Mouse (Mus musculus) urinary bladder, adult 2 months (tissue): ENCODE results near the gene Etv3. TPM values are rescaled to one million over a fixed set of nuclear protein-coding genes. Genes with fewer than 3 reads are reported as not detected.

Source experiments
- DNase-seq: peaks from one replicate; pipeline ENCODE4 v3.0.0; 2022; ENCODE audit warnings: low spot score
- polyA plus RNA-seq: library from polyadenylated mRNA; depleted of rRNA; stranded (reverse); fragments of >200 nt; gene quantifications from 2 replicates; pipeline ENCODE4 v1.2.3, GENCODE M21; 2012; rRNA removed

The Etv3 gene
- polyA plus RNA-seq, 1 experiment, result 18.1 TPM

- DNase-seq, result no peak
These were observed 31.6 kb downstream of the Etv3 start for GRCm38 (mm10) chr3:87556668-87557278.

GRCm38 (mm10) chr3:87560156-87560555, 34.9 kb downstream of the Etv3 start:
- peak; percentile 24 for DNase-seq

- DNase-seq, result no peak
These were observed 36.2 kb downstream of the Etv3 start for GRCm38 (mm10) chr3:87561434-87561833.

- DNase-seq, result peak; percentile 78
These were observed 37.2 kb downstream of the Etv3 start for GRCm38 (mm10) chr3:87562370-87562769.

GRCm38 (mm10) chr3:87563466-87563865, 38.3 kb downstream of the Etv3 start:
- DNase-seq, result no peak

- no peak for DNase-seq
These were observed 40.4 kb downstream of the Etv3 start for GRCm38 (mm10) chr3:87565623-87566022.

- peak; percentile 39 for DNase-seq
These were observed 40.9 kb downstream of the Etv3 start for GRCm38 (mm10) chr3:87566066-87566465.

- no peak for DNase-seq
These were observed 42.3 kb downstream of the Etv3 start for GRCm38 (mm10) chr3:87567497-87567896.

GRCm38 (mm10) chr3:87568681-87569080, 43.5 kb downstream of the Etv3 start:
- no peak for DNase-seq

- no peak for DNase-seq
These were observed 50.6 kb downstream of the Etv3 start for GRCm38 (mm10) chr3:87575766-87576165.

GRCm38 (mm10) chr3:87582259-87582658, 57.1 kb downstream of the Etv3 start:
- no peak for DNase-seq

Other genes with a start within 250 kb of the Etv3 start
- gene Cd5l, start 167.5 kb upstream of the Etv3 start, polyA plus RNA-seq, result 0.11 and 0.24 TPM in 2 replicates
- gene Fcrl1, start 149.0 kb upstream of the Etv3 start, polyA plus RNA-seq, result 0.15 and 0.23 TPM in 2 replicates
- not detected in 2 replicates for gene Fcrl5, start 89.6 kb upstream of the Etv3 start, polyA plus RNA-seq
- 22.2 and 25.5 TPM in 2 replicates for gene Arhgef11, start 92.2 kb downstream of the Etv3 start, polyA plus RNA-seq
- gene Lrrc71, start 223.2 kb downstream of the Etv3 start, polyA plus RNA-seq, result 0.19 and 0.29 TPM in 2 replicates